Mouse (Mus musculus) myocyte (in vitro differentiated cells): ENCODE measurements around the gene Rita1. TPM values are rescaled to one million over a fixed set of nuclear protein-coding genes. Genes with fewer than 3 reads are reported as not detected.

Source experiments
- H3K27me3 ChIP-seq: one replicate; pipeline ENCODE4 v1.6.1; 2011; ENCODE audit not compliant: control insufficient read depth, insufficient read depth, insufficient read length
- H3K36me3 ChIP-seq: one replicate; pipeline ENCODE4 v1.6.1; 2011; ENCODE audit not compliant: control insufficient read depth, insufficient read depth
- H3K4me2 ChIP-seq: one replicate; pipeline ENCODE4 v1.6.1; 2011; ENCODE audit warnings: low read depth, control low read depth
- H3K4me3 ChIP-seq: one replicate; pipeline ENCODE4 v1.5.1; 2011; ENCODE audit warnings: mild to moderate bottlenecking, control low read depth, moderate library complexity
- H3K79me2 ChIP-seq: one replicate; pipeline ENCODE4 v1.6.1; 2011; ENCODE audit not compliant: control insufficient read depth, insufficient read depth
- H3ac ChIP-seq: one replicate; pipeline ENCODE4 v1.6.1; 2011; ENCODE audit not compliant: control insufficient read depth, insufficient read length
- CEBPB ChIP-seq: IDR thresholded peaks from 2 replicates; pipeline ENCODE4 v1.6.1; 2011; ENCODE audit warnings: mild to moderate bottlenecking, moderate library complexity; ENCODE audit not compliant: poor library complexity, insufficient read depth, severe bottlenecking
- E2F4 ChIP-seq: IDR thresholded peaks from one replicate; pipeline ENCODE4 v1.6.1; 2011; ENCODE audit warnings: mild to moderate bottlenecking, control low read depth, moderate library complexity; ENCODE audit not compliant: insufficient read depth
- MAX ChIP-seq: IDR thresholded peaks from one replicate; pipeline ENCODE4 v1.6.1; 2011; ENCODE audit warnings: low read depth, mild to moderate bottlenecking, control low read depth
- MYOD1 ChIP-seq, 3 experiments: IDR thresholded peaks; one replicate each; pipeline ENCODE4 v1.6.1; 2011; ENCODE audit warnings: control low read depth in 2 of 3, low read depth in 2 of 3, mild to moderate bottlenecking in 2 of 3, moderate library complexity in 1 of 3; ENCODE audit not compliant: insufficient read length in 2 of 3, control insufficient read depth in 1 of 3
- MYOG ChIP-seq, 3 experiments: IDR thresholded peaks; one replicate each; pipeline ENCODE4 v1.6.1; 2011; ENCODE audit warnings: control low read depth in 2 of 3, low read depth in 2 of 3, mild to moderate bottlenecking in 2 of 3; ENCODE audit not compliant: insufficient read length in 2 of 3, control insufficient read depth in 1 of 3, insufficient read depth in 1 of 3
- POLR2A ChIP-seq: IDR thresholded peaks from one replicate; pipeline ENCODE4 v1.6.1; 2011; ENCODE audit warnings: low read depth, mild to moderate bottlenecking, control low read depth, moderate library complexity; ENCODE audit not compliant: insufficient read length
- POLR2AphosphoS2 ChIP-seq: IDR thresholded peaks from one replicate; pipeline ENCODE4 v1.6.1; 2011; ENCODE audit warnings: low read depth, control low read depth; ENCODE audit not compliant: insufficient read length
- REST ChIP-seq: IDR thresholded peaks from one replicate; pipeline ENCODE4 v1.6.1; 2011; ENCODE audit warnings: mild to moderate bottlenecking, control low read depth, moderate library complexity; ENCODE audit not compliant: insufficient read depth, insufficient read length
- SRF ChIP-seq: IDR thresholded peaks from one replicate; pipeline ENCODE4 v1.6.1; 2011; ENCODE audit warnings: low read depth; ENCODE audit not compliant: control insufficient read depth, insufficient read length
- TCF12 ChIP-seq: IDR thresholded peaks from one replicate; pipeline ENCODE4 v1.6.1; 2011; ENCODE audit warnings: mild to moderate bottlenecking, control low read depth; ENCODE audit not compliant: poor library complexity, insufficient read depth, severe bottlenecking
- TCF3 ChIP-seq: IDR thresholded peaks from one replicate; pipeline ENCODE4 v1.6.1; 2011; ENCODE audit warnings: low read depth, control low read depth; ENCODE audit not compliant: insufficient read length
- USF1 ChIP-seq: IDR thresholded peaks from one replicate; pipeline ENCODE4 v1.6.1; 2011; ENCODE audit warnings: low read depth, mild to moderate bottlenecking, control low read depth, moderate library complexity
- polyA plus RNA-seq: library from polyadenylated mRNA; unstranded; fragments of >200 nt; fragmentation: generic; extraction: Trizol; gene quantifications from one replicate; pipeline ENCODE4 v1.2.1, GENCODE M21; 2012; ENCODE audit warnings: missing spikeins

The Rita1 gene
- polyA plus RNA-seq: 14.7 TPM

DNA sequence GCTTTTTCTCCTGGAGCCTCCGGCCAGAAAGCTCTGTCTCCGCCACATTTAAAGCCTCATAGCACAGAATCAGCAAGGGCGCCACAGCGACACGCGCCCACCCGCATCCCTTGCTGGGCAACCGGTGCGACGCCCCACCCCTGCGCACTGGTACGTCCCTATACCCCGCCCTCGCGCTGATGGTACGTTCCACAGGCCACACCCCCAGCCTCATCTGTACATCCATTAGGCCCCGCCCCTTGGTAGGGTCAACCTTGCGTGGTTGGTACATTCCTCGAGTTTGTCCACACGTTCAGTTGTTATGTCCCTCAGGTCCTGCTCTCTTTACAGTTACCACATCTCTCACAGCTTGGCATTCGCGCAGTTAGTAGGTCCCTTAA is at the start of gene Rita1, which contains the start of gene Ddx54:
TSS of gene Rita1 (minus strand) at position 148 of the 380 bp plus-strand sequence.
TSS of gene Ddx54 (plus strand) at position 298 of the 380 bp plus-strand sequence.
- TF ChIP-seq MYOG (IDR thresholded peaks at IDR 0.05; ENCODE audit: control insufficient read depth in 1 of 3, insufficient read depth in 1 of 3, insufficient read length in 2 of 3, low read depth in 2 of 3) (peak in 1 of 3 experiments; percentile 14), POLR2A (peak; percentile 91), POLR2AphosphoS2 (peak; percentile 86), MAX (no peak)
- Histone ChIP-seq H3K27me3 (no peaks in the 10 kb centered on the region), H3K79me2 (peaks cover 40% of the 10 kb centered on the region), H3K4me3 (peak within 1 kb of the TSS; percentile 49), H3K4me2 (peak within 1 kb of the TSS; percentile 90), H3ac (peak within 1 kb of the TSS; percentile 92), H3K36me3 (peaks cover 5% of the 10 kb centered on the region)

DNA sequence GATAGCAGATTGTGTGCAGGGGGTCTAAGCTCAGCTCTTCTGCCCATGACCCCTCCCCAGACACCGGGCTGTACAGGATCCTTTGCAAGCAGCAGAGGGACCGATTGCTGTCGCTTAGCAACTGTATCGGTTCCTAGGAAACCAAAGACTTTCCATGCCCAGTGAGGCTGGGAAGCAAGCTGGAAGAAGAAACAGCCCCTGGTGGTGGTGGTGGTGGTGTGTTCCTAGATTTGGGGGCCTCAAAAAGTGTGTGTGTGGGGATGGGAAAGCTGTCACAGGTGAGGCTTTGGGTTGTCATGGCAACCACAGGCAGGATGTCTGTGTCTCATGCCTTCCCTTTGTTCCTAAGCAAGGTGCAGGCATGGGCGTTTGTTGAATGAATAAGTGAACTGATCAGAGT is 48.4 kb upstream of the Rita1 start:
- no peak for TF ChIP-seq CEBPB
- TF ChIP-seq MYOG (IDR thresholded peaks at IDR 0.05; ENCODE audit: control insufficient read depth in 1 of 3, insufficient read depth in 1 of 3, insufficient read length in 2 of 3, low read depth in 2 of 3): no peak
- TF ChIP-seq TCF3: no peak
- TF ChIP-seq SRF: no peak
- H3ac ChIP-seq: no peak overlapping the region
- H3K79me2 ChIP-seq: no peaks in the 10 kb centered on the region
- no peaks in the 10 kb centered on the region for H3K36me3 ChIP-seq
- H3K27me3 ChIP-seq: peaks cover 66% of the 10 kb centered on the region
- no peak overlapping the region for H3K4me2 ChIP-seq
- no peak overlapping the region for H3K4me3 ChIP-seq

DNA sequence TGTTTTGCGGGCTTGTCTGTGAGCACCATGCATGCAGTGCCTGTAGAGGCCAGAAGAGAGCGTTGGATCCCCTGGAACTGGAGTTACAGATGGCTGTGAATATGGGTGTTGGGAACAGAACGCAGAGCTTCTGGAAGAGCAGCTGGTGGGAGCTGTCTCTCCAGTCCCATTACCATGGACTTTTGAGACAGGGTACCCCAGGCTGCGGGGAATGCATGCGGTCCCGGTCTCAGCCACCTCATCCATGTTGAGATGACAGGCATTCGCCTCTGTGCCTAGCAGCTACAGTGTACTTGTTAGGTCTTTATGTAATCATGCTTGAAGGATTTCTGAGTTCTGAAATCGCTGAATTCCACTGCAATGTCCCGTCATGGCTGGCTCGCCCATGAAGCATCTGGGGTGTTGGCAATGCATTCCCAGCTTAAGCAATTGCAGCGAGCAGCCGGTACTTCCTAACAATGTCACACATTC is 43.9 kb upstream of the Rita1 start:
- Histone ChIP-seq H3K4me3 (no peak overlapping the region), H3ac (no peak overlapping the region), H3K4me2 (no peak overlapping the region), H3K79me2 (no peaks in the 10 kb centered on the region), H3K36me3 (no peaks in the 10 kb centered on the region), H3K27me3 (peaks cover 59% of the 10 kb centered on the region)
- TF ChIP-seq SRF: no peak
- no peak for TF ChIP-seq MAX
- no peak for TF ChIP-seq MYOD1 (IDR thresholded peaks at IDR 0.05; ENCODE audit: control insufficient read depth in 1 of 3, insufficient read length in 2 of 3, low read depth in 2 of 3)
- no peak for TF ChIP-seq CEBPB
- no peak for TF ChIP-seq POLR2A
- no peak for TF ChIP-seq E2F4
- no peak for TF ChIP-seq MYOG (IDR thresholded peaks at IDR 0.05; ENCODE audit: control insufficient read depth in 1 of 3, insufficient read depth in 1 of 3, insufficient read length in 2 of 3, low read depth in 2 of 3)
- no peak for TF ChIP-seq TCF12
- no peak for TF ChIP-seq REST
- no peak for TF ChIP-seq POLR2AphosphoS2
- TF ChIP-seq TCF3: no peak
- no peak for TF ChIP-seq USF1

DNA sequence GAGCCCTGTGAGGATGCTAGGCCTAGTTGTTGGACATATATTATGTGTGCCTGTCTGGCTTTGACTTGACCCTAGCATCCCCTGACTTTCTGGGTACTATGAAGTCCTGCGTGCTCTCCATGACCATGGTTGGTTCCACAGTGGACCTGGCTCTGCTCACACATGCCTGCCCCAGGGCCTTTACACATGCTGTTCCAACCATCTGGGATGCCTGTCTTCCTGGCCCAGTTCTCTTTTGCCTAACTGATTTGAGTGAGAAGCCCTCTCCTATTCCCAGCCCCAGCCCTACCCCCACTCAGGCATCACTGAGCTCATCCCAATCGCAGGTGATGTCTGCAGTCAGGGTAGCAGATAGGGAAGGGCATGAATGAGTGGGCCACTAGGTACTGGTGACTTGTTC is 41.5 kb upstream of the Rita1 start:
- TF ChIP-seq MAX (no peak), POLR2A (no peak)
- no peak overlapping the region for H3ac ChIP-seq
- H3K4me3 ChIP-seq: no peak overlapping the region
- H3K27me3 ChIP-seq: peaks cover 71% of the 10 kb centered on the region
- no peaks in the 10 kb centered on the region for H3K79me2 ChIP-seq
- H3K36me3 ChIP-seq: no peaks in the 10 kb centered on the region
- no peak overlapping the region for H3K4me2 ChIP-seq

- H3K27me3 ChIP-seq: peaks cover 69% of the 10 kb centered on the region
Observed at GRCm38 (mm10) chr5:120652915-120653701, 40.7 kb upstream of the Rita1 start.

More at GRCm38 (mm10) chr5:120652915-120653701, 40.7 kb upstream of the Rita1 start:
- Histone ChIP-seq H3K79me2 (no peaks in the 10 kb centered on the region), H3K4me3 (no peak overlapping the region), H3ac (no peak overlapping the region), H3K4me2 (no peak overlapping the region), H3K36me3 (no peaks in the 10 kb centered on the region)
- TF ChIP-seq TCF3 (no peak), USF1 (no peak), POLR2AphosphoS2 (no peak), MAX (no peak), MYOG (IDR thresholded peaks at IDR 0.05; ENCODE audit: control insufficient read depth in 1 of 3, insufficient read depth in 1 of 3, insufficient read length in 2 of 3, low read depth in 2 of 3) (no peak), MYOD1 (IDR thresholded peaks at IDR 0.05; ENCODE audit: control insufficient read depth in 1 of 3, insufficient read length in 2 of 3, low read depth in 2 of 3) (no peak), TCF12 (no peak), E2F4 (no peak)
